Mouse (Mus musculus) hindbrain, postnatal 0 days (tissue): Measurements from ENCODE around the gene Atp9a. TPM values are rescaled to one million over a fixed set of nuclear protein-coding genes. Genes with fewer than 3 reads are reported as not detected.

Source experiments
- ATAC-seq: fragments of 200-750 bp; cut with Nextera tagmentation; 2 replicates; pipeline ENCODE4 v1.8.0; 2017; ENCODE audit warnings: mild to moderate bottlenecking, moderate TSS enrichment, moderate library complexity
- DNase-seq: peaks from one replicate; pipeline ENCODE4 v3.0.0-alpha.2; 2015; ENCODE audit warnings: low spot score
- H3K27ac ChIP-seq: fragments of 300-500 bp; sonication (generic); 2 replicates; pipeline ENCODE4 v1.5.1; 2014; ENCODE audit warnings: mild to moderate bottlenecking
- H3K27me3 ChIP-seq: fragments of 300-500 bp; sonication (generic); 2 replicates; pipeline ENCODE4 v1.6.1; 2014; ENCODE audit warnings: low read length, mixed read lengths; ENCODE audit not compliant: insufficient read depth
- H3K36me3 ChIP-seq: fragments of 300-500 bp; sonication (generic); 2 replicates; pipeline ENCODE4 v1.6.1; 2014; ENCODE audit warnings: low read length, mixed read lengths; ENCODE audit not compliant: insufficient read depth
- H3K4me1 ChIP-seq: fragments of 300-500 bp; sonication (generic); 2 replicates; pipeline ENCODE4 v1.6.1; 2014; ENCODE audit warnings: antibody characterized with exemption, low read length, mixed read lengths; ENCODE audit not compliant: insufficient read depth
- H3K4me2 ChIP-seq: fragments of 300-500 bp; sonication (generic); 2 replicates; pipeline ENCODE4 v1.6.1; 2014; ENCODE audit warnings: low read depth, mild to moderate bottlenecking, low read length, moderate library complexity, mixed read lengths
- H3K4me3 ChIP-seq: fragments of 300-500 bp; sonication (generic); 2 replicates; pipeline ENCODE4 v1.5.1; 2014; ENCODE audit warnings: low read length
- H3K9ac ChIP-seq: fragments of 300-500 bp; sonication (generic); replicated peaks from 2 replicates; pipeline ENCODE4 v1.6.1; 2014; ENCODE audit warnings: mild to moderate bottlenecking, low read length, moderate library complexity, mixed read lengths
- H3K9me3 ChIP-seq: fragments of 300-500 bp; sonication (generic); 2 replicates; pipeline ENCODE4 v1.6.1; 2016; ENCODE audit warnings: low read length, mixed read lengths
- CTCF ChIP-seq: IDR thresholded peaks from 2 replicates; pipeline ENCODE4 v1.5.1; 2016; ENCODE audit warnings: antibody characterized with exemption, control low read depth, low read depth
- WGBS: fragments of 180-500 bp; shearing (Covaris S2); extraction: QIAGEN DNeasy Blood & Tissue Kit; methylation state at CpG from one replicate; pipeline ENCODE4 v1.1.7; 2014; 5-methylcytosine and 5-hydroxymethylcytosine counted together
- polyA plus RNA-seq: library from polyadenylated mRNA; unstranded; fragments of >200 nt; fragmentation: Nextera tagmentation; extraction: Ambion mirVana; gene quantifications from 2 replicates; pipeline ENCODE4 v1.2.1, GENCODE M21; 2015
- total RNA-seq: library from RNA; depleted of rRNA; stranded (reverse); fragments of >200 nt; gene quantifications from 2 replicates; pipeline ENCODE4 v1.2.3, GENCODE M21; 2014

The Atp9a gene
- total and polyA plus RNA-seq, 2 experiments from 2014 or later = 130 to 607 TPM

DNA sequence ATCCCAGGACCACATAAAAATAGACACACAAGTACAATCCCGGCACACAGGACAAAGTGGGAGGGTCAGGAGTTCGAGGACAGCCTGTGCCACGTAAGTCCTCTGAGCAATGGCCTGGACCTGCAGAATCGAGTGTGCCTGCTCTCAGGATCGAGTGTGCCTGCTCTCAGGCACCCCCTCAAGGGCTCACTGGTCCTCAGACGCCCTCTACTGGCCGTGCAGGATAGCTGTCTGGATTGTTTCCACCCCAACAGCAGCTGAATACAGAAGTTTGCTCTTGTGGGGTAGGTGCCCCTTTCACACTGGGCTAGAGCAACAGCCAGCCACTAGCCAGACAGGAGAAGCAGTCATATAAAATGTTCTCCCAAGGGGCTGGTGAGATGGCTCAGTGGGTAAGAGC is 90.5 kb downstream of the Atp9a start:
- Histone ChIP-seq H3K27me3 (no peaks in the 10 kb centered on the region), H3K27ac (no peak overlapping the region), H3K36me3 (peaks cover 33% of the 10 kb centered on the region), H3K4me2 (no peak overlapping the region), H3K4me1 (no peaks in the 10 kb centered on the region), H3K9ac (no peak overlapping the region), H3K4me3 (no peak overlapping the region), H3K9me3 (no peaks in the 10 kb centered on the region)
- TF ChIP-seq CTCF = peak; percentile 72
- ATAC-seq (0 out of 2 replicates have a peak, but pooled peaks have one; percentile 35), DNase-seq (no peak)
- 47% methylated on average over 7 of the region's 7 CpGs for WGBS

- H3K9ac ChIP-seq = no peak overlapping the region
- H3K9me3 ChIP-seq = no peaks in the 10 kb centered on the region
- peaks cover 47% of the 10 kb centered on the region for H3K36me3 ChIP-seq
- H3K27ac ChIP-seq = no peak overlapping the region
- no peaks in the 10 kb centered on the region for H3K27me3 ChIP-seq
- TF ChIP-seq CTCF = no peak
- no peaks in the 10 kb centered on the region for H3K4me1 ChIP-seq
- H3K4me3 ChIP-seq = no peak overlapping the region
- DNase-seq = no peak
- no peak overlapping the region for H3K4me2 ChIP-seq
- 79% methylated on average over 8 of the region's 8 CpGs for WGBS
- ATAC-seq = no peak
Measured at GRCm38 (mm10) chr2:168648171-168648570, 94.0 kb downstream of the Atp9a start.

GRCm38 (mm10) chr2:168644855-168645254 is 97.4 kb downstream of the Atp9a start:
- no peak for TF ChIP-seq CTCF
- H3K9ac ChIP-seq = no peak overlapping the region
- H3K4me2 ChIP-seq = no peak overlapping the region
- no peak for ATAC-seq
- peaks cover 52% of the 10 kb centered on the region for H3K36me3 ChIP-seq
- H3K9me3 ChIP-seq = no peaks in the 10 kb centered on the region
- H3K27ac ChIP-seq = no peak overlapping the region
- no peaks in the 10 kb centered on the region for H3K4me1 ChIP-seq
- no peaks in the 10 kb centered on the region for H3K27me3 ChIP-seq
- H3K4me3 ChIP-seq = no peak overlapping the region
- DNase-seq = no peak
- WGBS = 40% methylated on average over 6 of the region's 6 CpGs

GRCm38 (mm10) chr2:168643524-168644177 is 98.6 kb downstream of the Atp9a start:
- Histone ChIP-seq H3K4me2 (no peak overlapping the region), H3K27me3 (no peaks in the 10 kb centered on the region), H3K36me3 (peaks cover 44% of the 10 kb centered on the region), H3K27ac (no peak overlapping the region), H3K4me1 (no peaks in the 10 kb centered on the region), H3K9me3 (no peaks in the 10 kb centered on the region), H3K9ac (no peak overlapping the region), H3K4me3 (no peak overlapping the region)
- DNase-seq (no peak), ATAC-seq (no peak)
- no peak for TF ChIP-seq CTCF
- 81% methylated on average over 20 of the region's 20 CpGs for WGBS

- Histone ChIP-seq H3K9me3 (no peaks in the 10 kb centered on the region), H3K4me3 (no peak overlapping the region), H3K27ac (no peak overlapping the region), H3K4me2 (no peak overlapping the region), H3K27me3 (no peaks in the 10 kb centered on the region), H3K9ac (no peak overlapping the region), H3K36me3 (peaks cover 45% of the 10 kb centered on the region), H3K4me1 (no peaks in the 10 kb centered on the region)
- TF ChIP-seq CTCF = no peak
- ATAC-seq = 0 out of 2 replicates have a peak, but pooled peaks have one; percentile 24
- no peak for DNase-seq
- 39% methylated on average over 11 of the region's 11 CpGs for WGBS
Measured at GRCm38 (mm10) chr2:168642187-168642586, 100.0 kb downstream of the Atp9a start.

DNA sequence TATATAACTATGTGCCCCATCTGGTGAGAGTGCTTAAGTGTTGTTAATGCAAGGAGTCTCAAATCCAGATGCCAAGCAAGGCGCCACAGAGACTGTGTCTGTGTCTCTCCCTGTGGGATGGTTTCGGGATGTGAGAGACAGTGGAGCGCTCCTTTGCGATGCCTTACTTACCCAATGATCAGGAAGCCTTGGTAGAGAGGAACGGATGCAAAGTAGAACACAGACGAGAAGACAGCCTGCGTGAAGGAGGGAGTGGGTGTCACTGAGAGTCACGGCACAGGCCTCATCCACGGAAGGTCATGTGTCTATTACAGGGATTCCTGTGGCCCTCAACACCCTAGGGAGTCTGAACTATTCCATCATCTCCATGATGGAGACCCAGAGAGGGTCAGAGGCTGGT is 101.7 kb downstream of the Atp9a start:
- Histone ChIP-seq H3K27me3 (no peaks in the 10 kb centered on the region), H3K27ac (no peak overlapping the region), H3K36me3 (peaks cover 39% of the 10 kb centered on the region), H3K4me2 (no peak overlapping the region), H3K4me1 (no peaks in the 10 kb centered on the region), H3K9ac (no peak overlapping the region), H3K4me3 (no peak overlapping the region), H3K9me3 (no peaks in the 10 kb centered on the region)
- 87% methylated on average over 9 of the region's 9 CpGs for WGBS
- DNase-seq = no peak
- ATAC-seq = no peak
- no peak for TF ChIP-seq CTCF

DNA sequence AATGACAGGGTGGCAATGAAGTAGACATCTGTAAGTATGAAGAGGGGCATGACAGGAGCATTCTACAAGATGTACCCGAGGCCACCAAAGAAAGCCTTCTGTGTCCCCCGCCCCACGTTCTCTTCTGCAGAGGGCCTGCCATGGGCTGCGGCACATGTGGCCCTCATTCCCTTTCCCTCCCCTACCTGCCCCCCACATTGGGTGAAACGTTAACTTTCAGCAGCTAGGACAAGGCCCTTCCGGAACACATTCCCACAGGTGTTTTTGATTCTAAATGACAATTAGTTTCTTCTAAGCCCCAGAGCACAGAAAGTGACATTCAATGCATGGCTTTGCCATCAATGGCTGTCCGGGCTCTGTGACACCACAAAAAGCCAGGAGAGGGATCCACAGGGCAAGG is 107.3 kb downstream of the Atp9a start:
- Histone ChIP-seq H3K27me3 (no peaks in the 10 kb centered on the region), H3K36me3 (peaks cover 31% of the 10 kb centered on the region), H3K9me3 (no peaks in the 10 kb centered on the region), H3K4me1 (no peaks in the 10 kb centered on the region), H3K4me2 (no peak overlapping the region), H3K4me3 (no peak overlapping the region), H3K27ac (no peak overlapping the region), H3K9ac (no peak overlapping the region)
- no peak for DNase-seq
- WGBS = 93% methylated on average over 7 of the region's 7 CpGs
- no peak for TF ChIP-seq CTCF
- no peak for ATAC-seq
